Mouse (Mus musculus) lung, postnatal 0 days (tissue): ENCODE data around the gene Qk.

Experiments
- CTCF ChIP-seq: IDR thresholded peaks from 2 replicates; pipeline ENCODE4 v1.5.1; 2016; ENCODE audit warnings: antibody characterized with exemption, mild to moderate bottlenecking
- EP300 ChIP-seq: IDR thresholded peaks from 2 replicates; pipeline ENCODE4 v1.6.1; 2016; ENCODE audit warnings: antibody characterized with exemption, mild to moderate bottlenecking, control low read depth

GRCm38 (mm10) chr17:10317186-10317585 is 2.5 kb downstream of the Qk start:
- TF ChIP-seq CTCF: peak; percentile 52
- peak; percentile 81 for TF ChIP-seq EP300
